Mouse (Mus musculus) granulocyte monocyte progenitor cell, adult 5-6 weeks (primary cell): ENCODE measurements at regions not wholly inside any gene's neighbourhood (a gene's known extent, or its start where the extent isn't known, plus 50 kb on each side); places are given as distances from the start of the nearest gene placed in this dataset.
A peak's percentile ranks its signal among the peaks of the same experiment; 100 is the strongest.

Experiments used
- ATAC-seq: replicated peaks from 2 replicates; pipeline ENCODE4 v1.8.0; 2016; ENCODE audit warnings: mild to moderate bottlenecking, moderate TSS enrichment, inconsistent platforms; ENCODE audit not compliant: poor library complexity, severe bottlenecking

DNA sequence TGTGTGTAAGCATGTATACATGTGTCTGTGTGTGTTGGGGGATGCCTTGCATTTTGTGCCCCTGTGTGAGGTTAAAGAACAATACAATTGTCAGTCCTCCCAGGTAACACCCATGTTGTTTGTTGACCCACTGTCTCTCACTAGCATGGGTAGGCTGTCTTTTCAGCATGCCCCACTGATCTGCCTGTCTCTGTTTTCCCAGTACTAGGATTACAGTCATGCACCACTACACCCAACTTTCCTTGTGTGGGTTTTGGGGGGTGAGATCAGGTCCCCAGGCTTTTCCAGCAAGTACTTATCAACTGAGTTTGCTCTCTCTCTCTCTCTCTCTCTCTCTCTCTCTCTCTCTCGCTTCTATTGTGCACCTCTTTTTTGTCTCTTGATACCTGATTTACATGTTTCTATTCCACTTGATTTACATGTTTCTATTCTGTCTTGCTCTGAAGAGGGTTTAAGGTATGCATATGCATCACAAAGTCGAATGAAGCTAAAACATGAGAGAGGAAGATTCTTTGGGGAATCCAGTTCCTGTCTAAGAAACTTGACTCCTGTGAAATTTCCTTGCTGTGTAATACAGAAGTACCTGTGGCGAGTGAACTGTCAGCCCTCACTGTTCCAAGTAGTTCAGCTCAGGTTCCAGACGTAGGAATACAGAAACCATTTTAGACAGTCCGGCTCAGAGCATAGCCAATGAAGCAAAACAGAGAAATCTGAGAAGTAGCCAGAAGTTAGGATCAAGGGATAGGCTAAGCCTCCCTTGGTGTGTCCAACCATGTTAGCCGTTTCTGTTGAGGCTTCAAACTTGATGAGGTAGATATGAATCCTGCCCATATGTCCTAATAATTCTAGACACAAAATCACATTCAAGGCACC is 491.6 kb upstream of the Kif2a start:
- no peak for ATAC-seq

DNA sequence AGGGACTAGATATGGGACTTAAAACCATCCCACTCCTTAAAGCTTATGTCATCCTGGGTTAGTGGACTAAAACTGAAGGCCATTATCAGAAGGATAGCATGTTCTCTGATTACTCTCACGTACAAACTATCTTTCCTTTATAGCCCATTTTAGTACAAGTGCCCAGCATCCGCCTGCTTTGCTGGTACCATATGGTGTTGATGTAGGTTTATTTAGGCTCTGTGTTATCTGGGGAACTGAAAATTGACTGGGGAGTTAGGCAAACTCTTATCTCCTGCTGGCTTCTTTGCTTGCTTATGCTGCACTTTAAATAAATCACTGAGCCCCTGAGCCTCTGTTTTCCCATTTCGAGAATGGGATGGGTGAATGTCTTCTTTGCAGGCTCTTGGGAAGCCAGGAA is 485.4 kb upstream of the Kif2a start:
- ATAC-seq = no peak

DNA sequence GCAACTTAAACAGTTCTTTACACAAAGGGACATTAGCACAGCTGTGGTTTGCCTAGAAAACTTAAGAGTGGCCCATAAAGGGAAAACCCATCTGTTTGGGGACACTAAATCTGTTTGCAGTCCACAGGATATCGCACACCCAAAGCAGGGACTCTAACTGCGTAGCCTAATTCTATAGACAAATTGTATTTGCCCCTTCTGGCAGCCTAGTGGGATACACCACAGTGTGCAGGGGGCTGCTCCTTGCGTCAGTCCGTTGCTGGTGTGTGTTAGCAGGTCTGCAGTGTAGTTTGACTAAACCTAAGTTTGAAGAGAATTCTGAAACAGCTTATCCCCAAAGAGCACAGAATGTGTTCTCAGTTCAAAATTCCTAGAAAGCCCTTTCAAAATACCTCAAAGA is 484.9 kb upstream of the Kif2a start:
- ATAC-seq = no peak

DNA sequence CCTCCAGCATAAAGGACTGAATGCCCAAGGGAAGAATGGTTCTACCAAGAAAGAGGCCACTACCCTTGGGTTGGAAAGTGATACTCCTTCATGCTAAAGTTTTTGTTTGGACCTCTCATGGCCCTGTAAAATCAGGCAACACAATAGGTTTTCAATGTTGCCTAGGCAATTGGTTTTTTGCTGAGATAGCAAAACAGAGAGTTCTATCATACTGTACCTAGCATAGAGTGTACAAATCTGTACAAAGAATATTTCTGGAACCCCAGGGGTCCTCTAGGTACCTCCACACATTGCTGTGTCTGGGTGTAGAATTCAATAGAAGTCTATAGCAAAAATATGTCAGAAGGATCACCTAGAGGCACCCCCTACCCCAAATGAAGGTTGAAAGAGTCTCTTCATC is 483.4 kb upstream of the Kif2a start:
- no peak for ATAC-seq

DNA sequence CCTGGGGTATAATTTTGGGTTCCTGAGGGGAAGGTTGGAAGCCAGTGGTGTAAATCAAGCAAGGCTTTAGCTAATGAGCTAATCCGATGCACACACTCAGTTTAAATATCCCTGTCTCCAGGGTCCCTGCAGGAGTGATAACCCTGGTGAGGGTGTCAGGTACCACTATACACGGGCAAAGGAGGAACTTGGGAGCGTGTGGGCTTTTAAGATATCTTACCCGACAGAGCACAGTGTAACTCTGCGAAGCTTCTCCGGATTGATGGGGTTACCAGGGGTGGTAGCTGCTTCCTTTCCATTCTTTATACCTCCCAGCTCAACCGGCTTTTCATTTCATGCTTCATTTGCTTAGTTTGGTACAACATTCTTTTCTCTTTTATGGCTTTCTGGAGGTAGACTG is 480.3 kb upstream of the Kif2a start:
- no peak for ATAC-seq

DNA sequence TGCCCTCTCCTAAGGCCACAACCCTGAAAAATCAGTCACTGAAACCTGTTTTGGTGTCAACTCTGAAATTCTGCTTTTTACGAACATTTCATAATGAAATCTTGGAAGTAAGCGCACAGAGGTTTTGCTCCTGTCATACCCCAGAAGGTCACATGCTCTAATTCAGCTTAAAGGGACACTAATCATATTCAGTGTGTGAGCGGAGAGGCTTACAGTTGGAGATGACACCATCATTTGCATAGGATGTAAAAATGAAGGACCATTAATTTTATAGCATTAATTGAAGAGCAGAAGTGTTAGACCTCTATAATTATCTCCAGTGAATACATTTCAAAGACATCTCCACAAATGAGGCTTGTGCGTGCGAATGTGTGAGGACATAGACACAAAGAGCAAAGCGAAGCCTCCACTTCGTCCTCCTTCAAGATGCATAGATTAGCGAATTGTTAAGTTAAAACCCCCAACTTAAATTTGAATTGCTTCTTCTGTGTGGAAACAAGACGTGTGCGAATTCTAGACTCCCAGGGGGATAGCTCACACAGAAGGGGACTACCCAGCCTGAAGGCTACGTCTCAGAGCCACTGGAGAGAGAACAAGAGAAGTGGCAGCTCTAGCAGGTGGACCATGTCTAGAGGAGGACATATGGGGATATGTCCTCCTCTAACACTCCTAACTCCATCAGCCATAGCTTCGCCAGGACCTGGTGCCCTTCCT is 479.0 kb upstream of the Kif2a start:
- no peak for ATAC-seq

DNA sequence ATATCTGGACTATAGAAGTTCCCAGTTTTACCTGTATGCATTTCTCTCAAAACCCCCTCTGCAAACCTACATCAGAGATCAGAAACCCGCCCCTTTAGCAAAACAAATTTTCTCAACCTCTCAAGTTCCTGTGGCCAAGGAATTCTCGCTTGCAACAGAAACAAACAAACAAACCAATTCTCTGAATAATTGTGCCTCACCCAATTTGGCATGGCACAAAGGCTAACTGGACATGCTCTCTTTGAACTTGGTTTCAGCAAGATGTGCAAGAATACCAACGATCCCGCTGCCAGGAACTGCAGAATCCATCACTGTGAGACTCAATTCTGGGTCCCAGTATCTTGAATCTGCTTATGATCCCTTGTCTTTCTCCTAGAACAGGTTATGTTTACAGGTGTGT is 477.4 kb upstream of the Kif2a start:
- ATAC-seq = no peak

DNA sequence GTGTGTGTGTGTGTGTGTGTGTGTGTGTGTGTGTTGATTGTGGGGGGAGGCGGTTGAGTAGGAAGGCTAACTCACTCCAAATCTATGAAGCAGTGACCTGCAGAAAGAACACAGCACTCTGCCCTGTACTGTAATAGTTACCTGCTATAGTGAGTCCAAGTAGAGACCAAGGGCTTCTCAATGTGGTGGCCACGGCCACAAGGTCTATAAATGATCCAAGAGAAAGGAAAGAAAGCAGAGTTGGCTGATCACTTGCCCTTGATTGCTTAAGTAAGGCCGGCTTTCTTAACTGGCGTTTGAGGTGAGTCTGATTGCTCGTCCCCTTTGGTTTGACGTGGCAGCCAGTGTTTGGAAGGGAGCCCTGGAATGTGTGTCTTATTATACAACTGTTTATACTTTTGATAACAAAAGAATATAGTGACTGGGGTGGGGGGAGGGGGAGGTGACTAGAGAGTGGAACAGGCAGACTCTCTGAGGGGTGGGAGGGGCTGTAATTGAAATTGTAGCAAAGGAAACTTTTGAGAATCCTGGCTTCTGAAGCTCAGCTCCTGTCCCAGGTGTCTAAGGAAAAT is 473.3 kb upstream of the Kif2a start:
- ATAC-seq = no peak

DNA sequence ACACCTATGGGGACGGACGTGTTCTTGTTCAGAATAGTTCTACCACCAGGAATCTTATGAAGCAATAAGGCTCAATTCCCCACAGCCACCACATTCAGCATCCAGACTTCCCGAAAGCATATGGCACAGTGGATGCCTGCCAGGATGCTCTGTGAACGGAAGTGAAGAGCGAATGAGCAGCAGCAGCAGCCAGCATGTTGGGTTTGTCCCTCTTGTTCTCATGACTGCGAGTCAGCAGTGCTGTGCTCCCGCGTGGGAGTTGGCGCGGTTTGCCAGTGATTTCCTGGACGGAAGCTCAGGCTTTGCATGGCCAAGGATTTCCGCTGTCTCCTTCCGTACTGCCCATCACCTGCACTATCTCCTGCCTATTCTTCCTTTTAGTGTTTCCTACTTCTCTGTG is 471.8 kb upstream of the Kif2a start:
- ATAC-seq = no peak

DNA sequence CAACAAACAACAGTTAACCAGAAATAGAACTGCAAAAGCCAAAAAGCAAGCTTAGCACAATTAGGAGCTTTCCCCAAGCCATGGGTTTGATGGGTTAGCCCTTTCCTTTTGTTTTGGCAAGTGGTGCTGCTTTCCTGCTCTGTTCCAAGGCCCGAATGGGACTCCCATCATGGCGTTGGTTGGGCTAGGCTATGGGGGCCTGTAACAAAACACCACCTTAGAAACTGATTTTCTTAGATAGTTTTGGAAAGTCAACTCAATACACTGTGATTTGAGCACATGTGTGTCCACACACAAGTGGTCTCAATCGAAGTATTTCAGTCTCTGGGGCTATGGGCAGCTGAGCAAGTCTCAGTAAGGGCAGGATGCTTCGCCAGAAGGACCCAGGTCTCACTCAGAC is 470.5 kb upstream of the Kif2a start:
- ATAC-seq = no peak

DNA sequence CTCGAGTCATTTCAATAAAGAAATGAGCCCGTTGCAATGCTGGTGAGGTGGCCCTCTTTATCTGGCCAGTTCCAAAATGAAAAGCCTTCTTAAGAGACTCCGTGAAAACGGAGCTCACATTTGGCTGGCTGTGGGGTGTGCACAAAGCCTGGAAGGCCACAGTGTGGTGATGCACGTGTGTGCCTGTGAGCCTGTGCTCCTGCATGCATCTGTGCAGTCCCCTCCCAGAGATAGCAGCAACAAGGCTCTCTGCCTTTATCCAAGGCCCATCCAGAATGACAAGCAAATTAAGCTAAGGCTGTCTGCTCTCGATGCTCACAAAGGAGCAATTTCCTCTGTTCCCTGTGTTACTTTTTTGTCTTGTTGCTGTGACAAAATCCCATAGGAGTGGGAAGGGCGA is 469.5 kb upstream of the Kif2a start:
- ATAC-seq = no peak

DNA sequence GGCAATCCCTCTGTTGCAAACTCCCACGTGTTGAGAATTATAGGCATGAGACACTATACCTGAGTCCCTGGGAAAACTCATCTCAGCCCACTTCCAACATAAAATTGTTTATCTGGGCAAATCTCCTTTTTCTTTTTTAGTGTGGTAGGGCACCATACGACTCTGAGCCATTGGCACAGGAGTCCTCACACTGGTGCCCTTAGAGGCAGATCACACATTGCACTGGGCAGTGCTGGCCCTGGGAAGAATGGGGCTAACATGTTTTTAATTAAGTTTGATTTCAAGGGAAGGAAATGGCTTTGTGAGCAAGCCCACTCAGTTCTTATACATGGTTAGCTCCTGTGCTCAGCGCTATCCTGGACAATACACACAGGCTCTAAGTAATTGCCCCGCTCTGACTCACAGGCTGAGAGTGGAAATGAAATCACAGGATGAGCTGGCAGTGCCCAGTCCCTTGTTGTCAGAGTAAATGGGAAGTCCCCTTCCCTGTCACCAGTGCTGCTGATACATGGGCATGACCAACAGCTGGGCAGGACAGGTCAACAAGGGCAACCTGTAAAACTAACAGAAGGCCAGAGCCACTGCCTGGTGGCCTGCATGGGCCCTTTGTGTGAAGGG is 463.6 kb upstream of the Kif2a start:
- no peak for ATAC-seq

DNA sequence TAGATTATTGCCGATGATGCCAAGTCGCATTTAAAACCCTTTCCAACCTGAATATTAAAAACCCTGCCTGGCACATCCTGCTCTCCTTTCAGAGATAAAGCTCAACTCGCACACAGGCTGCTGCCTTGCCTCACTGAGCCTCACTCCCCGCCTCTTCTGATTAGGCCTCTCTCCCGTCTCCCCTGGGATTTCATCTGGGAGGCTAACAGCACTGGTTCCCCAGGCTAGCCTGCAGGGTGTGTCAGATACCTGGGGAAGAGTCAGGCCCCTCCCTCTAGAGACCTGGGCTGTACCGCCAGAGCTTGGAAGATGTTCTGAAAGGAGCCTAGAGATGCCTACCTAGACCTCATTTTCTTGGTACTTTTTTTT is 462.7 kb upstream of the Kif2a start:
- ATAC-seq = no peak

DNA sequence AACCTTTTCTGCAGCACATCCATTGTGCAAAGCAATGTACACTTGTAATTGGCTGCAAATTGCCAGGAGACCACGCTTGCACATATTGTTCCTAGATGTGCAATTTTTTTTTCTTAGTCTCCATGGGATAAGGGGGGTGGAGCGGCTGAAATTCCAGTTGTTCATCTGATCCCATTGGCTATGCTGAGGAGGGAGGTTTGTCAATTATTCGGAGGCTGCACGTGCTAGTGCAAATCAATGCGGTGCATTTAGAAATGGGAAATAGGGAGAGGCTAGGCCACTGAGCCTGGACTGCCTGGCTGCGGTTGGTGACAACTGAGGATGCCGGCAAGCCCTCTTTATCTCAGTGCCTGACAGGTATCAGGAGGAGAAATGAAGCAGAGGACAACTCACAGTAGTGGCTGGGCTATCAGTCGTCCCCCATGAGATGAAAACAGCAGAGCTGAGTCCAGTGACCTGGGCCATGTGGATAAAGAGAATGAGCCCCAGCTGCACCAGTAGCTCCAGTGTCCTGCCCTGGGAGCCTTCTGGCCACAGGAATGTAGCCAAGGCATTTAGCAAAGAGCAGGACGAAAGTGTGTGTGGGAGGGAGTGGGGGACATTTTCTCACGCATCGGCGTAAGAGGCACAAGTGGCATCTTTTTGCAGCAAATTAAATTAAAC is 462.2 kb upstream of the Kif2a start:
- no peak for ATAC-seq

DNA sequence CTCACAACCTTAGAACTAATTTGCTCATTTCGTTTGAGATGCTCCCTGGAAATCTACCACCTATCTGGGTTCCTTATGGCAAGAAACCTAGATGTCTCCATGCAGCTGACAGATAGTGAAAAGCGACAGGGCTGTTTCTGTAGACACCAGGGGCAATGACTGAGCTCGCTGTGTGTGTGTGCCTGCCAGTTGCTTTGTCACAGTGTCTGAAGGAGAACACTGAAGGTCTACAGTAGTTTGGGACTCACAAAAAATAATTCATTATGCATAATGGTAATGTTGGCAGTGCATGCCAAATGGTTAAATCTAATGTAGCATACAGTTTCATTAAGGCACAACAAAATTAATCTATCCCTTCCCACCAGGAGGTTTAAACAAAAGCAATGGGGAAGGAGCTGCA is 453.2 kb upstream of the Kif2a start:
- ATAC-seq = no peak

DNA sequence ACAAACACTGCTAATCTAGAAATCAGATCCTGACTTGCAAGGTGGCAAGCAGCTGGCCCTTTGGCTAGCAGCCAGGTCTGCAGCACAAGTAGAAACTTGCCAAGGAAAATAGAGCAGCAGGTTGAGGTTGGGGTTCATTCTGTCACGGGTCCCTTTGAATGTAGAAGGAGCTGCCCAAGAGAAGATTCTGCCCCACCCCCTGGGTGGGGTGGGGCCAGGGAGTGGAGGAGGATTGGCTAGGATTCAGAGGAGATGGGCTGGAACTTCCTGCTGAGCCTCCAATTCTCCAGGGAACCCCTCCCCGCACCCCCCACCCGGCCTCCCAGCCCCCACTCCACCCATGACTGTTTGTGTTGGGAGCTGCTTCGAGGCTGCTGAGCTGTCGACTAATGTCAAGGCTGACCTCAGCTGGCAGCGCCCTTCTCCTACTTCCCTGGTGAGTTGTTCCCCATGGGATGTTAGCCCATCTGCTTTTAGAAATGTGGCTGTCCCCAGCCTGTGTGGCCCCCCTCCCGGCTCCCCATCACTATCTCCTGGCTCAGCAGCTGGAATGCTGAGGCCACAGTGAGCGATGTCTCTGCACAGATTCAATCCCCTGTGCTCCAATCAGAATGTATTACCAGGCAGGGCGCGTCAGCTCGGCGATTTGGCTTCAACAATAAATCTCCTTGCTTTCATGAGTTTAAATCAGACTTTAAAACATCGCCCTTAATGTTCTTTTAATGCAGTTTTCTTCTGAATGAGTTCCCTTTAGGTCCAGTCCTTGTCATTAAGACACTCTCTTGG is 447.8 kb upstream of the Kif2a start:
- ATAC-seq = peak; percentile 14; the same call in 1 of the 2 replicates

DNA sequence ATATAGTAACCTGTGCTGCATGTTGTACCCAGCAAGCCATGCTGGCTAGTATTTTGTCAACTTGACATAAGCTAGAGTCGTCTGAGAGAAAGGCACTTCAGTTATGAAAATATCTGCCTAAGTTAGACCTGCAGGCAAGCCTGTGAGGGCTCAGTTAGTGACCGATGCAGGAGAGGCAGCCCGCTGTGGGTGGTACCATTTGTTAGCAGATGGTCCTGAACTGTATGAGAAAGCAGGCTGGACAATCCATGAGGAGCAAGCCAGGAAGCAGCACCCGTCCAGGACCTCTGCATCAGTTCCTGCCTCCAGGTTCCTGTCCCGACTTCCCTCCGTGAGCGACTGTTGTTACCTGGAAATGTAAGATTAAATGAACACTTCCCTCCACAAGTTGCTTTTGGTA is 440.9 kb upstream of the Kif2a start:
- no peak for ATAC-seq

DNA sequence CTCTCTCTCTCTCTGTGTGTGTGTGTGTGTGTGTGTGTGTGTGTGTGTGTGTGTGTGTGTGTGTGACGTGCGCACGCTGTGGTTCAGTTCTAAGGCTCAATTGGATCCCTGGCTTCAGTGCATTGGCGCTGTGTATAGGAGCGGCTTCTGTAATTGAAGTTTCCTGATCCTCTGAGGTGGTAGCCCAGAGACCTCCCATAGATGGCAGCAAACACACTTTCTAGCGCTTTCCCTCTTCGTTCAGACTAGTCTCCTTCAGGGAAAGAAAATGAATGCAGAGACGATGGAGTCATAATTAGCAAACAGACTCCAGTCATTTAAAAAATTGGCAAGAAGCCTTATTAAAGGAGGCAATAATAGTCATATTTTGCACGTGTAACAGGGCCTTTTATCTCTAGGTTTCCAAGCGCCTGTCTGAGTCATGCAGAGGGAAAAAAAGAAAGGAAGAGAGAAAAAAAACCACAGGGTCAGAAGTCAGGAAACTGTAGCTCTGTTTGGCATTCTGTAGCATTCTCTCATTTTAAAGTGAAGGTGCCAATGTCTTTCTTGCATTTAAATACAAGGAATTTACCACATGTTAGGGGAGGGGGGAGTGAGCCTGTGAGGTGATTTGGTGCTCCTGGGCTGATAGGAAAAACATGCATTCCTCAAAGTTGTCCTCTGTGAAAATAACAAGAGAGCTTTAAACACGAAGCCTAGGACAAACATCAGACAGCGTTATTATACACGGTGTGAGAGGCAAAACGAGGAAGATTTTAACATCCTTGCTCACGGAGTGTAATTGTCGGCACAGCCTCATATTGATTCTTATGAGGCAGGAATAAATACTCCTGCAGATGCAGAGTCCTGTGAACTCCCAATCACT is 439.4 kb upstream of the Kif2a start:
- ATAC-seq = peak; percentile 79

DNA sequence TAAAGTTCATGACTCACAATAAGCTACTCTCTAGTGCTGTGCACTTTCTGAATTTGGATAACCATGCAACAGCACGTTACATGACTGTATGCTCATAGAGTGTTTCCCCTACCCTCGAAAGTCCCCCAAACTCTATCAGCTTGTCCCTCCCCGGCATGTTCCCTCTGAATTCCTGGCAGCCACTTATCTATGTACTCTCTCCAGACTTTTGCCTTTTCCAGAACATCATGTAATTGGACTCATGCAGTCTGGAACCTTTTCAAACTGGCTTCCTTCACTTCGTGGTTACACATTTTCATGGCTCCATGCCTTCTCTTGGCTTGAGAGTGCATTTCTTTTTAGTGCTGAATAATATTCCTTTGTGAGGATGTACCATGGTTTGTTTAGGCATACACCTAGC is 436.8 kb upstream of the Kif2a start:
- ATAC-seq = no peak
